Mouse (Mus musculus) heart, postnatal 0 days (tissue): ENCODE measurements around the gene Agt.

Experiments
- CTCF ChIP-seq: IDR thresholded peaks from 2 replicates; pipeline ENCODE4 v1.5.1; 2016; ENCODE audit warnings: antibody characterized with exemption, control low read depth, low read depth
- EP300 ChIP-seq: IDR thresholded peaks from 2 replicates; pipeline ENCODE4 v1.6.1; 2016; ENCODE audit warnings: antibody characterized with exemption, low read depth

GRCm38 (mm10) chr8:124604066-124604465, 34.6 kb upstream of the Agt start:
- TF ChIP-seq EP300 (no peak), CTCF (peak; percentile 19; the same call in 1 of the 2 replicates)
